Mouse (Mus musculus) sigmoid colon, adult 10 weeks (tissue): Measurements from ENCODE around the gene H2al1b. TPM values are rescaled to one million over a fixed set of nuclear protein-coding genes. Genes with fewer than 3 reads are reported as not detected.

Experiments used
- polyA plus RNA-seq: library from polyadenylated mRNA; stranded (reverse); fragments of 350-450 nt; fragmentation: Illumina TruSeq; extraction: RNeasy Lipid Tissue Mini Kit (QIAGEN cat#74804); gene quantifications from one replicate; pipeline ENCODE4 v1.2.3, GENCODE M21; 2014; ENCODE audit warnings: low read depth, low replicate concordance

The H2al1b gene
- not detected for polyA plus RNA-seq

DNA sequence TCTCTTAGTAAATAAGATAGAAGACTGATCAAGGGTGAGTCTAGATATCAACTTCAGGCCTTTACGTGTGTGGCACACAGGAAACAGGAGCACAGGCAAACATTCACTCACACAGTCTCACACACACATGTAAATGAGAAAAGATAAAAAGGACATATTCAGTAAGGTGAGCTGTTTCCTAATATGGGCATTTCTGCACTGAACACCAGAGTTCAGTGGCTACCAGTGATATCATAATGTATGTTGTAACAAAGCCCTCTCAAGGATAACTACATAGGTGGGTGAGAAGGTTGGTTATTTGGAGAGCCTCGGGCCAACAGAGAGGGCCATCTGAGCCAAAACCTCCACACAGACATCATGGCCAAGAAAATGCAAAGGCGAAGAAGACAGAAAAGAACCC, at the start of gene H2al1b:
H2al1b (plus strand) TSS at position 301 of the 400 bp plus-strand sequence.

DNA sequence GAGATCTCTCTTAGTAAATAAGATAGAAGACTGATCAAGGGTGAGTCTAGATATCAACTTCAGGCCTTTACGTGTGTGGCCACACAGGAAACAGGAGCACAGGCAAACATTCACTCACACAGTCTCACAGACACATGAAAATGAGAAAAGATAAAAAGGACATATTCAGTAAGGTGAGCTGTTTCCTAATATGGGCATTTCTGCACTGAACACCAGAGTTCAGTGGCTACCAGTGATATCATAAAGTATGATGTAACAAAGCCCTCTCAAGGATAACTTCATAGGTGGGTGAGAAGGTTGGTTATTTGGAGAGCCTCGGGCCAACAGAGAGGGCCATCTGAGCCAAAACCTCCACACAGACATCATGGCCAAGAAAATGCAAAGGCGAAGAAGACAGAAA, 3.3 kb upstream of the H2al1b start, which contains the start of gene H2al1a:
H2al1a (plus strand) TSS at position 301 of the 400 bp plus-strand sequence.

DNA sequence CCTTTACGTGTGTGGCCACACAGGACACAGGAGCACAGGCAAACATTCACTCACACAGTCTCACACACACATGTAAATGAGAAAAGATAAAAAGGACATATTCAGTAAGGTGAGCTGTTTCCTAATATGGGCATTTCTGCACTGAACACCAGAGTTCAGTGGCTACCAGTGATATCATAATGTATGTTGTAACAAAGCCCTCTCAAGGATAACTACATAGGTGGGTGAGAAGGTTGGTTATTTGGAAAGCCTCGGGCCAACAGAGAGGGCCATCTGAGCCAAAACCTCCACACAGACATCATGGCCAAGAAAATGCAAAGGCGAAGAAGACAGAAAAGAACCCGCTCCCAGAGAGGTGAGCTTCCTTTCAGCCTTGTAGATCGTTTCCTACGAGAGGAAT, 3.1 kb downstream of the H2al1b start, which contains the start of gene H2al1c:
H2al1c (plus strand) TSS at position 301 of the 400 bp plus-strand sequence.

DNA sequence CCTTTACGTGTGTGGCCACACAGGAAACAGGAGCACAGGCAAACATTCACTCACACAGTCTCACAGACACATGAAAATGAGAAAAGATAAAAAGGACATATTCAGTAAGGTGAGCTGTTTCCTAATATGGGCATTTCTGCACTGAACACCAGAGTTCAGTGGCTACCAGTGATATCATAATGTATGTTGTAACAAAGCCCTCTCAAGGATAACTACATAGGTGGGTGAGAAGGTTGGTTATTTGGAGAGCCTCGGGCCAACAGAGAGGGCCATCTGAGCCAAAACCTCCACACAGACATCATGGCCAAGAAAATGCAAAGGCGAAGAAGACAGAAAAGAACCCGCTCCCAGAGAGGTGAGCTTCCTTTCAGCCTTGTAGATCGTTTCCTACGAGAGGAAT, 6.3 kb downstream of the H2al1b start, which contains the start of gene H2al1d:
H2al1d (plus strand) TSS at position 301 of the 400 bp plus-strand sequence.

DNA sequence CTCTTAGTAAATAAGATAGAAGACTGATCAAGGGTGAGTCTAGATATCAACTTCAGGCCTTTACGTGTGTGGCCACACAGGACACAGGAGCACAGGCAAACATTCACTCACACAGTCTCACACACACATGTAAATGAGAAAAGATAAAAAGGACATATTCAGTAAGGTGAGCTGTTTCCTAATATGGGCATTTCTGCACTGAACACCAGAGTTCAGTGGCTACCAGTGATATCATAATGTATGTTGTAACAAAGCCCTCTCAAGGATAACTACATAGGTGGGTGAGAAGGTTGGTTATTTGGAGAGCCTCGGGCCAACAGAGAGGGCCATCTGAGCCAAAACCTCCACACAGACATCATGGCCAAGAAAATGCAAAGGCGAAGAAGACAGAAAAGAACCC, 9.4 kb downstream of the H2al1b start, which contains the start of gene H2al1e:
H2al1e (plus strand) TSS at position 301 of the 400 bp plus-strand sequence.

DNA sequence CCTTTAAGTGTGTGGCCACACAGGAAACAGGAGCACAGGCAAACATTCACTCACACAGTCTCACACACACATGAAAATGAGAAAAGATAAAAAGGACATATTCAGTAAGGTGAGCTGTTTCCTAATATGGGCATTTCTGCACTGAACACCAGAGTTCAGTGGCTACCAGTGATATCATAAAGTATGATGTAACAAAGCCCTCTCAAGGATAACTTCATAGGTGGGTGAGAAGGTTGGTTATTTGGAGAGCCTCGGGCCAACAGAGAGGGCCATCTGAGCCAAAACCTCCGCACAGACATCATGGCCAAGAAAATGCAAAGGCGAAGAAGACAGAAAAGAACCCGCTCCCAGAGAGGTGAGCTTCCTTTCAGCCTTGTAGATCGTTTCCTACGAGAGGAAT, 12.6 kb downstream of the H2al1b start, which contains the start of gene H2al1f:
H2al1f (plus strand) TSS at position 301 of the 400 bp plus-strand sequence.

DNA sequence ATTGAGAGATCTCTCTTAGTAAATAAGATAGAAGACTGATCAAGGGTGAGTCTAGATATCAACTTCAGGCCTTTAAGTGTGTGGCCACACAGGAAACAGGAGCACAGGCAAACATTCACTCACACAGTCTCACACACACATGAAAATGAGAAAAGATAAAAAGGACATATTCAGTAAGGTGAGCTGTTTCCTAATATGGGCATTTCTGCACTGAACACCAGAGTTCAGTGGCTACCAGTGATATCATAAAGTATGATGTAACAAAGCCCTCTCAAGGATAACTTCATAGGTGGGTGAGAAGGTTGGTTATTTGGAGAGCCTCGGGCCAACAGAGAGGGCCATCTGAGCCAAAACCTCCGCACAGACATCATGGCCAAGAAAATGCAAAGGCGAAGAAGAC, 15.7 kb downstream of the H2al1b start, which contains the start of gene H2al1g:
H2al1g (plus strand) TSS at position 301 of the 400 bp plus-strand sequence.

DNA sequence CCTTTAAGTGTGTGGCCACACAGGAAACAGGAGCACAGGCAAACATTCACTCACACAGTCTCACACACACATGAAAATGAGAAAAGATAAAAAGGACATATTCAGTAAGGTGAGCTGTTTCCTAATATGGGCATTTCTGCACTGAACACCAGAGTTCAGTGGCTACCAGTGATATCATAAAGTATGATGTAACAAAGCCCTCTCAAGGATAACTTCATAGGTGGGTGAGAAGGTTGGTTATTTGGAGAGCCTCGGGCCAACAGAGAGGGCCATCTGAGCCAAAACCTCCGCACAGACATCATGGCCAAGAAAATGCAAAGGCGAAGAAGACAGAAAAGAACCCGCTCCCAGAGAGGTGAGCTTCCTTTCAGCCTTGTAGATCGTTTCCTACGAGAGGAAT, 19.0 kb downstream of the H2al1b start, which contains the start of gene H2al1h:
H2al1h (plus strand) TSS at position 301 of the 400 bp plus-strand sequence.

DNA sequence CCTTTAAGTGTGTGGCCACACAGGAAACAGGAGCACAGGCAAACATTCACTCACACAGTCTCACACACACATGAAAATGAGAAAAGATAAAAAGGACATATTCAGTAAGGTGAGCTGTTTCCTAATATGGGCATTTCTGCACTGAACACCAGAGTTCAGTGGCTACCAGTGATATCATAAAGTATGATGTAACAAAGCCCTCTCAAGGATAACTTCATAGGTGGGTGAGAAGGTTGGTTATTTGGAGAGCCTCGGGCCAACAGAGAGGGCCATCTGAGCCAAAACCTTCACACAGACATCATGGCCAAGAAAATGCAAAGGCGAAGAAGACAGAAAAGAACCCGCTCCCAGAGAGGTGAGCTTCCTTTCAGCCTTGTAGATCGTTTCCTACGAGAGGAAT, 22.1 kb downstream of the H2al1b start, which contains the start of gene H2al1i:
H2al1i (plus strand) TSS at position 301 of the 400 bp plus-strand sequence.

DNA sequence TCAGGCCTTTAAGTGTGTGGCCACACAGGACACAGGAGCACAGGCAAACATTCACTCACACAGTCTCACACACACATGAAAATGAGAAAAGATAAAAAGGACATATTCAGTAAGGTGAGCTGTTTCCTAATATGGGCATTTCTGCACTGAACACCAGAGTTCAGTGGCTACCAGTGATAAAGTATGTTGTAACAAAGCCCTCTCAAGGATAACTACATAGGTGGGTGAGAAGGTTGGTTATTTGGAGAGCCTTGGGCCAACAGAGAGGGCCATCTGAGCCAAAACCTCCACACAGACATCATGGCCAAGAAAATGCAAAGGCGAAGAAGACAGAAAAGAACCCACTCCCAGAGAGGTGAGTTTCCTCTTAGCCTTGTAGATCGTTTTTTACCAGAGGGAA, 25.3 kb downstream of the H2al1b start, which contains the start of gene H2al1j:
H2al1j (plus strand) TSS at position 301 of the 400 bp plus-strand sequence.

Other genes with a start within 250 kb of the H2al1b start
- gene H2al1a, start 3.2 kb upstream of the H2al1b start, polyA plus RNA-seq: not detected
- not detected for gene H2al1c, start 3.2 kb downstream of the H2al1b start, polyA plus RNA-seq
- gene H2al1d, start 6.4 kb downstream of the H2al1b start, polyA plus RNA-seq: not detected
- not detected for gene H2al1e, start 9.5 kb downstream of the H2al1b start, polyA plus RNA-seq
- gene H2al1f, start 12.7 kb downstream of the H2al1b start, polyA plus RNA-seq: not detected
- gene H2al1g, start 15.8 kb downstream of the H2al1b start, polyA plus RNA-seq: not detected
- not detected for gene H2al1h, start 19.1 kb downstream of the H2al1b start, polyA plus RNA-seq
- gene H2al1i, start 22.2 kb downstream of the H2al1b start, polyA plus RNA-seq: not detected
- not detected for gene H2al1j, start 25.4 kb downstream of the H2al1b start, polyA plus RNA-seq